Mouse (Mus musculus) mature B cell (primary cell): Measurements from ENCODE around the gene Auts2.

Experiments
- in situ Hi-C: fragments of 300-500 bp; cut with MboI; formaldehyde crosslinking; loops from 2 replicates; pipeline ENCODE4 v1.14.3; 2019

The Auts2 gene

DNA sequence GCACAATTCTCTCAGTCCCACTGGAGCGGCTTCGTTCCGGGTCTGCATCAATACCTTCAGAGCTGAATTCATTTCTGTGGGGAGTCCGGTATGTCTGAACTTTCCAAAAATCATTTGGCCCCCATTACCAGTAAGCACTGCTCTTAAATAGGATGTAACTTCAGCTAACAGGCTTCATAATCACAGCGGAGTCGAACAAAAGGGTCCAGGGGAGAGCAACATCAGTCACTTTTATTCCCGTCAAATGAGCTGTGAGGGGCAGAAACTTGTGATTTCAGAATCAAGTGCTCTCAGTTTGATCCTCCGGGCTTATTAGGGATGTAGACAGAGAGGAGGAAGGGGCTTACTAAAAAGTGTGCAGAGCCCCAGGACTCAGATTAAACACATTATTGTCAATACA lies 629.6 kb downstream of the Auts2 start:
- in situ Hi-C loops, result no loop called here

DNA sequence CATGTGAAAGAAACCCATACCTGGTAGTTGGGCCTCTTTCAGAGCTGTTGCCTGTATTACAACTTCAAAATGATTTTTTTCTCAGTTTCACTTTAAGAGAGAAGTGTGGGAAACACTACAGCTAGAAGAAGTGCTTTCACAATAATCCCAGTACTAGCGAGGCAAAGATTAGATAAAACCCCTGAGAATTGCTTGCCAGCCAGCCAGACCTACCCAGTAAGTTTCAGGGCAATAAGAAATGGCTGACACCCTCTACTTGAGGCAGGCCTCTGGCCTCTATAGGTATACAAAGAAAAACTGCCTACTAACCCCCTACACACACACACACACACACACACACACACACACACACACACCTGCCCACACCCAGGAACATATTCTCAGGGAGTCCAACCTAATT lies 630.2 kb downstream of the Auts2 start:
- in situ Hi-C loops, result no loop called here

DNA sequence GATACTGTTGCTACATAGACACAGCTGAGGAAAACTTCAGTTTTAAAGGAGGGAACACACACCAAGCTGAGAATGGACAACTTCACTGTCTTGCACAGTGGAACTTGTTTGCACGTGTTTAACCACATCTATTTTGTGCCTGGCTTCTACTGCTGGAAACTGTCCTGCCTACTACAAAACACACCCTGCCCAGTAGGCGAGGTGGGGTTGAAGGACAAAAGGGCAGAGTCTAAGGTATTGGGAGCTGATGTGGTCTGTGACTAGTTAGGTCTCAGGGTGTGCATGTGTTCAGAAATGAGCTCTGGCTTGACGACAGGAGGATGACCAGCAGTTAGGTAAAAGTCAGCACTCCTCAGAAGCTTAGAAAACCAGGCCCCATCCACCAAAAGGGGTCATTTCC lies 636.8 kb downstream of the Auts2 start:
- in situ Hi-C loops, result no loop called here

DNA sequence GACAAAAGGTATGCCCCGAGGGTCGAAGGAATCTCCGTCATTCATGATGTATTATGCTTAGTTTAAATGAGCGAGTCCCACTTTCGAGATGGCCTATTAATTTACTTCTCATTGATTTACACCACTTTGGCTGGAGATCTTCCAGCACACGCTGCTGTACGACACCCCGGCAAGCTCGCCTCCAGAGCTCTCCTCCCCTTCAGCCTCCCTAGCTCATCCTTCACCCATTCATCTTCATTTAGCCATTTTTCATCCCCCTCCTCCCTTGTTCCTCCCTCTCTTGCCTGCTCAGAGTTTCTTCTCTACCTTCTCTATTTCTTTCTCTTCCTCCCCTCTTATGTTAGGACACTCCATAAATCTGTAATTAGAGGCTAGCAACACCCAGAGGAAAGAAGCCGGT lies 638.7 kb downstream of the Auts2 start:
- in situ Hi-C loops, result no loop called here

DNA sequence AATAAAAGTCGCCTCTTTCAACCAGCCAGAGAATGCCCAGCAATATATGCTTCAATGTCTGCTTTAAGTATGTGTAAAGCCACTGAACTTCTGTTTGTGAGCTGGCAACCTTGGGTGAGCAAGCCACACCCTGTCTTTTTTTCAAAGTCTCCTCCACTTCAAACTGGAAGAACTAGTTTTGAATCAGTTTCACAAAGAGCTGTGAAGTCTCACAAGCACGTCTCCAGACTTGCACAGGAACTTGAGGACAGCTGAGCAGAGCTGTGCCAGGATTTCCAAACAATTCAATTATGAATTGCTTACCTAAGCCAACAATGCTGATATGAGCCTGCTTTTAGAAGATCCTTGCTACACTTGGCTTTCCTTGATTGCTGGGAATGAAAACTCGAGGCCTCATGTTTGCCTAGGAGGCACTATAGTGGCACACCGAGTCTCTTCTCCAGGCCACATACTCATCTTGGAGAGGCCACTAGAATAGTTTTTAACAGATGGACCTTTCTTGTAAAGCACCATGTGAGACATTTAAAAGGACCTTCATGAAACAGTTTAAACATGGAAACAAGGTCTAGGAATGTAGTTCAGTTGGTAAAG lies 645.0 kb downstream of the Auts2 start:
- in situ Hi-C loops, result no loop called here

DNA sequence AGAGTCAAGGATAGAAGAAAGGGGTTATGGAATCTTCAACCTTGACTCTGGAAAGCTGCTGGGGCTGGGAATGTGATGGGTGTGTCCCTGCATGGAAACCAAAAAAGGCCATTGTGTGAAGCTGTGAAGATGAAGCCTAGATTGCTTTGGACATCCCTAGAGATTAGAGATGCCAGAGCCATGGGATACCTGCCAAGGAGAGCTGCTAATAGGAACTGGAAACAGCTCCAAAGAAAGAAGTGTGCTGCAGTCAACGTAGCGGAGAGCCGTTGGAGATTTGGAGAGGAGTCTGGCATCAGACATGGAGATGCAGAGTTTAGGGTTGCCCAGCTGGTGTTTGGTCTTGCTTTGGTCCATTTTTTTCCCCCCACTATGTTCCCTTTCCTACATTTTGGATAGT lies 656.5 kb downstream of the Auts2 start:
- in situ Hi-C loops, result no loop called here

DNA sequence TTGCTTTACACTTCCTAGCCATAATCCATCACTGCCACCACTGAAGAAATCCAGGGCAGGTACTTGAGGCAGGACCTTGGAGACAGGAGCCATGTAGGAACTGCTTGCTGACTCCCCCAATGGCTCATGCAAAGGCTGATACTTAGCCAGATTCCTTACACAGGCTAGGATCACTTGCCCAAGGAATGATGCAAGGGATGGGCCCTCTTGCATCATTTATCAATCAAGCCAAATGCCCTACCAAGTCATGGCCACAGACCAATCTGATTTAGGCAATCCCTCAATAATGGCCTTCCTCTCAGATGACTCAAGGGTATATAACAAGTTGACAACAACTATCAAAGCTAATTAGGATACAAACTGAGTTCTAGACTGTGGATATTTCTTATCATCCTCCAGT lies 666.6 kb downstream of the Auts2 start:
- in situ Hi-C loops, result no loop called here

DNA sequence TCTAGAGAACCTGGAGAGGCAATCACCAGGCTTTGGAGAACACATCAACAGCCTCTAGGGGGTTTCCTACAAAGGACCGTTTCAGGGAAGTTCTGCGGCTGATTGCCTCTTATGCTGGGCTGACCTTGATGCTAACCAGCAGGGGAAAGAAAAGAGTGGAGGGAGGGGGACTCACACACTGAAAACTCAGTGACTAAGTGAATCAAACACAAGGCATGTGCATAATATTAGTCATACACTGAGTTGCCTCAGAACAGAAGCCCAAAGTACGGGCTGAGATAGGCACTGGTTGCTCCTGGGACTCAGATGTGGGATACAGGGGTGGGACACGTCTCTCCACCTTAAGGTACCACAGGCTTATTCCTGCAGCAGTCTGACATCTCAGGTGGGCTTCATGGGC lies 667.2 kb downstream of the Auts2 start:
- in situ Hi-C loops, result no loop called here

DNA sequence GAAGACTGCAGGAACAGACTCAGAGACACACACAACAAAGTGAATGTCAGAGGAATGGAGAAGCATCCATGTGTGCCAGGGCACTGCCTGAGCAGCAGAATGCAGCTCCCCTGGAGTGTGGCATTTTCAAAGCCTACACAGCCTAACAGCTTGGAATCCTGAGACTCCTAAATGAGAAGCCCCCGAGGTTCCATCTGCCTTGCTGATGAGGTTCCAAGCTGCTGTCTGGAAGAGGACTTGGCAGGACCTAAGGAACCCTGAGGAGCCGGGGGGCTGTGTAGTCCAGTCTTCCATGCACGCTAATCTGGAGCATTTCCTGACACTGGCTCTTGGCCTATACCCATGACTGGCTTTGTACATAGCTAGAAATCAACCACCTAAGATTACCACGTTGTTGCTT lies 670.0 kb downstream of the Auts2 start:
- in situ Hi-C loops, result no loop called here

DNA sequence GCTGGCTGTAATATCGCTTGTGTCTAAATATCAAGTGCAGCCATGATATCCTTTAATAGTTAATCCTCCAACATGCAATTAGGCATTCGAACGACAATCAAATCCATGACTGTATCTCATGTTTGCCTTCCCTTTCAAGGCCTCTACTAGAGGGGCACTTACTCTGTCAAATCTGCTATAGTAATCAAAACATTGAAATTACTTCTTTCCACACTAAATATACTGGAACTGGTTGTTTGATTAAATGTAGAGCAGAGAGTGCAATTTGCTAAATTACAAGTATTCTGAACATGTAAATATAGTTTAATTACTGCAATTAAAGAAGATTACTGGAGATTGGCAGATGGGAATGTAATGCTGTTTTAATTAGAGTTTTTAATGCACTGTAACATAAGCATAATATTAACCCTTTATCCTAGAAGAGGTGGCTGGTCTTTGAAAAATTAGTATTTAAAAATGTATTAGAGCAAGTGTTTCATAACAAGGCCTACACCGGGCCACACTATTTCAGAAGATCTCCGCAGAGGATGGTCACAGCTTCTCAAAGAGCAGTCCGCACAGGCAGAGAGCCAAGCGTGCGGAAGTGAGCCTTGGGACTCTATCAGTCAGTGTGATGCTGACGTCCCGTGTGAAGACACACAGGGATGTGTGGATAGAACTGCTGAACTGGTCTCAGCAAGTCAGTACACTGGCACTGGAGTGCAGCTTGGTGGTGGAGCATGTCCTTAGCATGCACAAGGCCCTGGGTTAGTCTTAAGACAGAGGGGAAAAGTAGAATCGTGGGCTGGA lies 673.2 kb downstream of the Auts2 start:
- in situ Hi-C loops, result no loop called here

DNA sequence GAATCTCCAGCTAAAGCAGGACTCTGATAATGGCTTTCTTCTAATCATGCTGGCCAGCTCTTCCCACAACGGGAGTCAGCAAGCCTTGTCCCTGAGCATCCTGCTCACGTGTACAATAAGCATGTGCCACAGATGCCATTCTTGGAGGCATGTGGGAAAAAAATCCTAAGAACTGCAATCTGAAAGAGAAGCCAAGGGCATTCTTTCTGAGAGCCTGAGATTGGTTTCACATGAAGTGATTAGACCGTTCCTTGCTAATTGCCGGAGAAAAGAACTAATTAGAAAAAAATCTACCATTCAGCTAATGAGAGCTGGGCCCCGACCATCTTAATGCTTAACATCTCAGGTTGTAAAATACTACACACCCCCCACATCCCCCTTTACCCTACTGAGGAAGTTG lies 677.9 kb downstream of the Auts2 start:
- in situ Hi-C loops, result no loop called here

DNA sequence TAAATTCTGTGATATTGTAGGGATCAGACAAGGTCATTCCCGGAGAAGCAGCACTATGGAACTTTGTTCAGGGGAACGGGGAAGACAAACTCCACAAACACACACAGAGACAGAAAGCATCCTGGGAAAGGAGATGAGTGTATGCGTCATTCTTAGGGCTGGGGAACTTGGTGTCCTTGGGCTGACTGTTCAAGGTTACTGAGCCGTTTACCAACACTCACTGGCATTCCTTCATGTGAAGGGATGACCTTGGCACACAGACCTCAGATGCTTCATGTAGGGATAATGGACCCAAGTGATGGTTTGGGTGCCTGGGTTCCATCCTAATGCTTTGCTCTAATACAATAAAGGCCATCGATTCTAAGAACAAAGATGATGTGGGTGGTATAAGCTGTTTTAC lies 685.2 kb downstream of the Auts2 start:
- in situ Hi-C loops, result no loop called here

DNA sequence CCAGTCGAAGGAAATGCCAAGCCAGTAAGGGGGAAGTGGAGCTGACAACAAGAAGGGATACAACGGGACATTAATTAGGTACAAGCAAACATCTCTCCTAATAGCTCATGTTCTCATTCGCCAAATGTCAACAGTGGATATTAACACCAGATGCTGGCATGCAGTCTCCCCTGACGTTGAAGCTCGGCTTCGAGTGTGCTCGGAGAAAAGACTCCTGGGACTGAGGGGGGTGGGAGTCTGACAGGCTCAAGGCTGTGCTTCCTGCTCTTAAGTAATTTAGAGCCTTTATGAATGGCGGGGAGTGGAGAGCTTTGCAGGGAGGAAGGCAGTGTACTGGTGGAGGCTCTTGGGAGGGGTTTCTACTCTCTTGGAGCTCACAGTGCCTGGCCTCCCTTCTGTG lies 687.8 kb downstream of the Auts2 start:
- in situ Hi-C loops, result no loop called here

DNA sequence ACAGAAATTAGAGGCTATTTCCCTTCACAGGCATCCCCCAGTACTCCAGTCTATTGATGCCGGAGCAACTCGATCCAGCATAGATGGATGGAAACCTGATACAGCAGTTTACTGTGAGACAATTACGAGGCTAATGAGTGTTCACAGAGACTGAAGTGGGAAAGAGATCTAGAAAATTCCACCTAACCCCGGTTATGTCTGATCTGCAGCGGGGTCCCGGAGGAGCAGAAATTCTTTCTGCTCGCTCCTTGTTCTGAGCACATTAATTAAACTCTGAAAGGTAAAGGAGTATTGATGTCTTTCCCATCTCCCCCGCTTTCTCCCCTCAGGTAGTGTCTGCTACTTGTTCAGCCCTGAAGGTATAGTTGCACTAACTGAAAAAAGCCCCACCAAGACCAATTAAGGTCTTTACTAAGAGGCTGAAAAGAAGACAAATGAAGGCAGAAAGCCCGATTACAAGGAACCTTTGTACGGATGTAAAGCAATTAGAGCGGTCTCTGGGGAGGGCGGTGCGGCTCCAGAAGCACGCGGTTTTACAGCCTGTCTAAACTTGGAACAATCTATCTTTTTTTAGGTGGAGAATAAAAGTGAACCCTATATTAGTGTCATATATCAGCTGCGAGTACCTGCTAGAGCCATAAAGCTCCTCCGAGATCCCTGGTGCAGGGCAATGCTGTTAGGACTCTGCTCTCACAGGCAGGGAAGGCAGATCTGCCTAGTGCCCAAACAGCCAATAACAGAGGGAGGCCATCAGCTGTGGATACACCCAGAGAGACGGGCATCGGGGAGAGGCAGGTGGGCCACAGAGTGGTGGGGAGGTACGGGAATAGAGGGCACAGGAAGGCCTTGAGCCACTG lies 691.3 kb downstream of the Auts2 start:
- in situ Hi-C loops, result no loop called here

DNA sequence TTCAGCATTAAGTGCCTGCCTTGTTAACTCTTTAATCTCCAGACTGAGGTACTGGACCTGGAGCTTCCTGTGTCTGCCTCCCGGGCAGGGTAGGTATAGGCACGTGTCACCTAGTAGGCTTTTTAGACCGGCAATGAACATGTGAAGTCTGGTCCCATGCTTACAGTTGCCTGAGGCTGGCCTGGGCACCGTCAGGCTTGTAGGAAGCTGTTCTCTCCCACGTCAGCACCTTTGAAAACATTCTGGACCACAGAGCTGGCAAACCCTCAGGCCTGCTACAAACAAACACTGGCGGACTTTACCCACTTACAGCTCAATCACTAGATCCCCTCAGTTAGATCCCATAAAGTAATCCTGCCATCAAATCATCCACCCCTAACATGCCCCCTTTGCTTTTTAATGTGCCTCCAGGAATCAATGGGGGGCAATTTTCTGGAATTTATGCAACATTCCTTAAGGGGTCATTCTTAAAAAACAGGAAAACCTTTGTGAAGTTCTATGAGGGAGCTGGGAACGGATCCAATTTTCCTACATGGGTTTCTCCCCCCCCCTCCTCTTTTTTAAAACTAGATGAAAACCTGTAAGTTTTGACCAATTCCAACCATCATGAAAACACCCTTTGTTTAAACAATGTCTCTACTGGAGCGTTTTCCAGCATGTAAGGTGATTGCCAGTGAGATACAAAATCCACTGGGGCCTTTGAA lies 692.4 kb downstream of the Auts2 start:
- in situ Hi-C loops, result no loop called here

DNA sequence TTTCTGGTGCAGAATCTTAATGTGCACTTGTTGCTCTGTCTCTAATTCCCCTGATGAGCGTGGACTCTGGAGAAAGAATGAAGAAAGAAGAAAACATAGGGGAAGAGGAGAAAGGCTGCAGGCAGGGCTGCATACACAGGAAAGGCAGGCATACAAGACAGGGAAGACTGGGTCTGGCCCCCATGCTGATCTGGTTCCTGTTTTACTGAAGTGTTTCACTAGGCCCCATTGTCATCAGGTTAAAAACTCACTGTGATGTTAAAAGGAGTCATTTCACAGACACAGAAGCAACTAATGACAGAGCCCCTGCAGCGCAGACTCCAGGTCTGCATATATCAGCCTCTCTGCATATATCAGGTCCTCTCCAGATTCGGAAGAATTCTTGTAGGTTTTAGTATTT lies 693.5 kb downstream of the Auts2 start:
- in situ Hi-C loops, result no loop called here

DNA sequence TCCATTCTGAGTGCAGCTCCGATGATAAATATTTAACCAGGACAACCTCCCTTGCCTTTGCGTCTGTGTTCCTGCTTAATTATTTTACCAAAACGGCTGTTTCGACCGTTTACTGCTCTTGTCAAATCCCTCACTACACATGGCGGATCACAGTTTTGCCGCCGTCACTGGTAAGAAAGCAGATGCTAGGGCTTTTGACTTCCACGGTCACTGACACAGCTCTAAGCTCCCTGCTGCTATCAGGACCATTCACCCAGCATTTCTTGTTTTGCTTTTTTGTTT lies 698.7 kb downstream of the Auts2 start:
- in situ Hi-C loops, result no loop called here

DNA sequence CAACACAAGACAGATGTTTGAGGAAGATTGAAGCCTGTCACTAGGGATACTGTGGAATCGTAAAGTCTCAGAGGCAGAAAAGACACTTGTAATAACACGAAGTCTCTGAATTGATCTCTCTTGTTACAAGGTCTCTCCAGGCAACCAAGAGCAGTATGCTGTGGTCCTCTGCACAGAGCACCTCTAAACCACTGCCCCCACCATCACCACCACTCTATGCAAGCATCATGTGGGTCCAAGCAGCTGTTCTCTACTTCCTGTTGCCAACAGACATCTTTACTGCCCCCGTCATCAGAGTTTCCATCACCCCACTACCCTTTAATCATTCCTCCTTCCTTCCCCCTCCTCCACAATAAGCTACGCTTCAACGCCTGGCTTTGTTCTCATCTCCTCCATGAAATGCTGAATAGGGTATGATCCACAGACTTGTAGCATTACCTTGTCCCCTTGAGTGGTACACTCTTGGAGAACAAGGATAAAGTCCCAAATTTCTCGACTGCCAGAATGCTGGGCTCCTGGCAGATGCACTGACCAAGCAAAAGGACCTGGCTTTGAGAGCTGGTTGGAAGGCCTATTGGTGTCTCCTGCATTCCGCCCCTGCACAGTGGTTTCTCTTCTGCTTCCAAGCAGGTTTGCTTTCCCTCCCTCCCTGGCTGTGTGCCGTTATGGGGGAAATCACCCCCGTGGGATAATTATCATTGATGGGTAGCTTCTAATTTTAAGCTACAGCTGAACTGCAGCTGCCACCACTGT lies 699.2 kb downstream of the Auts2 start:
- in situ Hi-C loops, result no loop called here

DNA sequence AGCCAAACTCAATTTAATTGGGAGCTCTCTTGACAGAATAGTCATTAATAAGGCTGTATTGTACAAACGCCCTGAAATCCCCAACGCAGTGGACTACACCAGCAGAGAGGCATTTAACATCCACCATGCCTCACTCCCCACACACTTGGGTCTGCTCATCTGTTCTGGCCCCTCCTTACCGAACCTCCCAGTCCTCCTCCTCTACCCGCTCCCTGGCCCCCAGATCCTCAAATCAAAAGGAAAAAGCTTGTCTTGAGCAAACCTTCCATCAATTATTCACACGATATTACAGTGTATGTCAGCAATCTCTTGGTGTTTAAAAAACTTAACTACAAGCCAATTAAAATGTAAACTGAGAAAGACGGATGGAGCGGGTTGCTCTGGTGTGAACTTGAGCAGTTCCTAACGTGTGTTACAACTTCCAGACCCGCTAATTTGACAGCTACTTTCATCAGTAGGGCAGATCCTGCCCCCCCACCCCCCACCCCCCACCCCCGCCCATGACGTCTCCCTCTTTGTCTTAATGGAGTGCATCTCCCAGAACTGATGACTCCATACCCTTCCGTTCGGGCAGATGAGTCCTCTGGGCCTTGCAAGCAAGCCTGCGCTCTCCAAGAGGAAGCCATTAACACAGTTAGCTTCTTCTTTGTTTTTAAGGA lies 703.4 kb downstream of the Auts2 start:
- in situ Hi-C loops, result no loop called here

DNA sequence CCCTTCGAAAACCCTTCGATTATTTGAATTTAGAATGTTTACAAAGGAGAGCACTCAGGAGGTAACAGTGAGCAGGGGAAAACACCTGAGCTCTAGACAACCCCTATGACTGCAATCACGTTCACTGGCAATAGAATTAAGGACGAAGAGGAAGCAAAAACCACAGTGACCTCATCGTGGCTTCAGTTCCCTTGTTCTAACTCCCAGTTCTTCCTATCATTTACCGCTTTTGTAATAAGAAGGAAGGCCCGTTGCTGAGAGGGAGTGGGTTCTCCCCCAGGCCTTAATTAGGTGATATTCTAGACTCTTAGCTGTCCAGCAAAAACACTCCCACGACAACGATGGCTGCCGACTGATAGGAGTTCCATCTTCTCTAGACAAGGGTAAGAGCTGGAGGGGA lies 704.1 kb downstream of the Auts2 start:
- in situ Hi-C loops, result no loop called here

DNA sequence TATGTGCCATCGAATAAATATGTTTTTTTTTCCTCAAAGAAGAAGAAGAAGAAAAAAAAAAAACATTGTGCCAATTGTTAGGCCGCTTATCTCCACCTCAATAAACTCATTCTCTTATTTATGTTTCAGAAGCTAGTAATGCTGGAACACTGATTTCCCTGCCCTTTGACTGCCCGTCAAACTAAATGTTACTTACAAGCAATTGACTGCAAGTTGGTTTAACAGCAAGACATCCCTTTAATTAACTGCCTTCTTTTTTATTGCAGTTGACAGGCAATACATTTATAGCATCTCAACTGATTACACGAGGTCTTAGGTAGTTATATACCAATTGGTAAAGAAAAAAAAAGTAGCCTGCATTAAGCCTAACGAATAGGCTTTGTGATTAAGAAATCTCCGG lies 705.1 kb downstream of the Auts2 start:
- in situ Hi-C loops, result no loop called here
